Mouse (Mus musculus) granulocyte monocyte progenitor cell, adult 5-6 weeks (primary cell): Measurements from ENCODE around the gene Pnmal1. TPM values are rescaled to one million over a fixed set of nuclear protein-coding genes. Genes with fewer than 3 reads are reported as not detected.
A peak's percentile ranks its signal among the peaks of the same experiment; 100 is the strongest.

ENCODE experiments used
- ATAC-seq: replicated peaks from 2 replicates; pipeline ENCODE4 v1.8.0; 2016; ENCODE audit warnings: mild to moderate bottlenecking, moderate TSS enrichment, inconsistent platforms; ENCODE audit not compliant: poor library complexity, severe bottlenecking
- total RNA-seq, 2 experiments: library from RNA; stranded (forward) in 1 of 2; stranded (reverse) in 1 of 2; fragments of 200-712, 200-1000 nt in 1 of 2; fragments of >200 nt in 1 of 2; fragmentation: Nextera tagmentation in 1 of 2; gene quantifications; 2 replicates each; pipeline ENCODE4 v1.2.3; 2014 to 2017

Gene Pnmal1
- total RNA-seq, 2 experiments from 2014 or later: not detected

- peak; percentile 17; the same call in 1 of the 2 replicates for ATAC-seq
Measured at GRCm38 (mm10) chr7:16991681-16992450, 32.4 kb downstream of the Pnmal1 start.

- no peak for ATAC-seq
Measured at GRCm38 (mm10) chr7:16992451-16992807, 33.0 kb downstream of the Pnmal1 start, which contains the start of gene Ccdc8. TSS of gene Ccdc8 (plus strand) at chr7:16992708.

- ATAC-seq: peak; percentile 85
Measured at GRCm38 (mm10) chr7:16993651-16994399, 34.3 kb downstream of the Pnmal1 start.

- ATAC-seq: no peak
Measured at GRCm38 (mm10) chr7:16994400-16994799, 34.9 kb downstream of the Pnmal1 start.

GRCm38 (mm10) chr7:16995345-16995744 is 35.9 kb downstream of the Pnmal1 start:
- no peak for ATAC-seq

- ATAC-seq: no peak
Measured at GRCm38 (mm10) chr7:16999233-16999632, 39.8 kb downstream of the Pnmal1 start.

DNA sequence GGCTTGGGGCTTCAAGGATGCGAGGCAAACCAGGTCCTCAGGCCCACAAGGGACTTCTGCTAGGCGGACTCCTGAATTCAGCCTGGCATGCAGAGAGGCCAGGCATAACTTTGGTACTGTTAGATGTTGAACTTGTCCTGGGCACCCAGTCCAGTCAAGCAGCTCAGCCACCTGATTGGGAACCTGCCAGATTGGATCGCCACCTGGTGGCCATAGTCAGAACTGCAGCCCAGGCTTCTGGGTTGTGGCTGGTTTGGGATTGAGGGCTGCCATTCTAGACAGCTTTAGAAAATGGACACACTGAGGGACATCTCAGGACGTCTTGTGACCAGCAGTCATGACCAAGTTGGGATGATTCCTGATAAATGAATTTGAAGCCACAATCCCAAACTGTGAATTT is 40.2 kb downstream of the Pnmal1 start:
- peak; percentile 54 for ATAC-seq

- ATAC-seq: peak; percentile 78
Measured at GRCm38 (mm10) chr7:17002375-17003195, 43.1 kb downstream of the Pnmal1 start.

DNA sequence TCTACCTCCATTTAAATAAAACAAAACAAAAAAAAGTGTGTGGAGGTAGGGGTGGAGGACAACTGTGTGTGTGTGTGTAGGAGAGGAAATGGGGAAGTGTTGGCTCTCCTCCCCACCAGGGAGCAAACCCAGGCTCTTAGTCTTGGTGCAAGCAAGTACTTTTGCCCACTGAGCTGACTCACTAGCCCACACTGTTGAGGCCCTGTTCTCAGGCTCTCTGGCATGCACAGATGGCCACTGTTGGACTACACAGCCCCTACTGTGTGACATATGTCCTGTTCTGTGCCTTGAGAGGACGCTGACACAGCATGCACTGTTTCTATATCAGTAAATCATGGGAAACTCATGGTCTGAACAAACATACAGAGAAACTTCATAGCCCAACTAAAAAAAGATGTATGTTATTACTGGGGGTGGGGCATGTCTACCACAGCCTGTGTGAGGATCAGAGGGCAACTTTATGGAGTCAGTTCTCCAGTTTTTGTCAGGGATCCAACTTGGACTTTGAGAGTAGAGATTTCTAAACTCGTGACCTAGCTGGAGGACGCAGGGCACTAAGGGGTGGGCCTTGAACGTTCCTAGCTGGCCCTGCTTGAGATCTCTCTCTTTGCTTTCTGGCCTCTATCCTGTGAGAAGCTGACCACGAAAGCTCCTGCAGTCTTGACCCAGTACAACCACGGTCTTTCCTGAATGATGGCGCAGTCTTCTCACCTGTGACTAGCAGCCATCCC is 43.9 kb downstream of the Pnmal1 start:
- peak; percentile 43; the same call in 1 of the 2 replicates for ATAC-seq

- no peak for ATAC-seq
Measured at GRCm38 (mm10) chr7:17004716-17005115, 45.2 kb downstream of the Pnmal1 start.

DNA sequence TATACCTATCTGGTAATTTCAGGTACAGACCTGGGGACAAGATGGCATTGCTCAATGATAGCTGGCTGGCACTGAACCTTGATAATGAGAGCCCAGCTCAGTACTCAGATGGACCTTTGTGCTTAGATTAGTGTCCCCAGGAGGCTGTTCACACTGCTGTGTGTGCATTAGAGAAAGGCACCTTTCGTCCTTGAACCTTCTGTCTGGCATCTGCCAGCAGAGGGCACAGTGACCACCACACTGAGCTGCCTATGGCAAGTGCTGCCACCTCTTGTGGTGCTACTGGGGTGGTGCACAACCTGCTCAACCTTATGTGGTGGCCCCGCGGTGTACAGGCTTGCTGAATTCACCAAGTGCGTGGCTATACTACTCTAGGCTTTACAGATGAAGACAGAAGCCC is 47.8 kb downstream of the Pnmal1 start:
- peak; percentile 60 for ATAC-seq

GRCm38 (mm10) chr7:17009326-17010009 is 50.0 kb downstream of the Pnmal1 start:
- ATAC-seq: no peak

- ATAC-seq: peak; percentile 13; the same call in 1 of the 2 replicates
Measured at GRCm38 (mm10) chr7:17010010-17010347, 50.5 kb downstream of the Pnmal1 start.

DNA sequence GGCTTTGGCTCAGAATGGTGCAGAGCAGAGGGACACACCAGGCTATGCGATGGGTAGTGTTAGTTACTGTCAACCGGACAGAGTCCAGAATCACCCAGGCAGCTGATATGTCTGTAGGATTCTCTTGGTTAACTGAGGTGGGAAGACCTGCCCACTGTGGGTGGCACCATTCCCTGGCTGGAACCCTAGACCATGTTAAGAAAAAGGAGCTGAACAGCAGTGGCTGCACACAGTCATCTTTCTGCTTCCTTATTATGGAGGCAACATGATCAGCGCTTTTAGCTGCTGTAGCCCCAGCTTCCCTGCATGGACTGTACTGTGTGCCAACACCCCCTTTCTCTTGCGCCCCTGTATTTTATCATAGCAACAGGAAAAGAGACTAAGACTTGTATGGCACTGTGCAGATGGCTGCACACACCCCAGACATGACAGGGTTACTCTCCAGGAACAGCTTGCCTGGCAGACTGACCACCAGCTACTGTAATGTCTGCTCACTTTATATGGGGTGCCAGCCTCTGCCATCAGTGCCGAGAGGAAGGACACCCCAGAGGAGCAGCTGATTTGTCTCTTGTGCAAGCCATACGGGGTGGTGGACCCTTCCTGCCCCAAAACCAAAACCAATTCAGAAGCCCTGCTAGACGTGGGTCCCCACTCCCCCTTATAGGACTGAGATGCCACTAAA is 52.6 kb downstream of the Pnmal1 start:
- no peak for ATAC-seq

Other genes starting within 250 kb of the Pnmal1 start
- not detected in 2 replicates for gene Ceacam9, start 237.8 kb upstream of the Pnmal1 start, total RNA-seq (2014; fragmentation: Nextera tagmentation)
- gene Ceacam9, start 237.8 kb upstream of the Pnmal1 start, total RNA-seq (2017): not detected in 2 replicates
- 141 and 168 TPM in 2 replicates for gene Ap2s1, start 221.3 kb upstream of the Pnmal1 start, total RNA-seq (2014; fragmentation: Nextera tagmentation)
- 102 and 128 TPM in 2 replicates for gene Ap2s1, start 221.3 kb upstream of the Pnmal1 start, total RNA-seq (2017)
- gene Slc1a5, start 178.3 kb upstream of the Pnmal1 start, total RNA-seq (2014; fragmentation: Nextera tagmentation): 110 and 118 TPM in 2 replicates
- 46.4 and 47.2 TPM in 2 replicates for gene Slc1a5, start 178.3 kb upstream of the Pnmal1 start, total RNA-seq (2017)
- 36.8 and 50.4 TPM in 2 replicates for gene Strn4, start 143.8 kb upstream of the Pnmal1 start, total RNA-seq (2014; fragmentation: Nextera tagmentation)
- gene Strn4, start 143.8 kb upstream of the Pnmal1 start, total RNA-seq (2017): 47.0 and 63.5 TPM in 2 replicates
- gene Fkrp, start 142.9 kb upstream of the Pnmal1 start, total RNA-seq (2014; fragmentation: Nextera tagmentation): 8.1 and 10.5 TPM in 2 replicates
- gene Fkrp, start 142.9 kb upstream of the Pnmal1 start, total RNA-seq (2017): 9.3 and 11.0 TPM in 2 replicates
- gene Prkd2, start 116.8 kb upstream of the Pnmal1 start, total RNA-seq (2014; fragmentation: Nextera tagmentation): 9.6 and 14.6 TPM in 2 replicates
- gene Prkd2, start 116.8 kb upstream of the Pnmal1 start, total RNA-seq (2017): 3.4 and 11.9 TPM in 2 replicates
- gene Dact3, start 84.4 kb upstream of the Pnmal1 start, total RNA-seq (2014; fragmentation: Nextera tagmentation): not detected in 2 replicates
- gene Dact3, start 84.4 kb upstream of the Pnmal1 start, total RNA-seq (2017): 0.31 and 0.69 TPM in 2 replicates
- gene Gng8, start 67.9 kb upstream of the Pnmal1 start, total RNA-seq (2014; fragmentation: Nextera tagmentation): not detected in 2 replicates
- 0.26 and 0.62 TPM in 2 replicates for gene Gng8, start 67.9 kb upstream of the Pnmal1 start, total RNA-seq (2017)
- 1.1 and 1.2 TPM in 2 replicates for gene Ptgir, start 53.2 kb upstream of the Pnmal1 start, total RNA-seq (2014; fragmentation: Nextera tagmentation)
- gene Ptgir, start 53.2 kb upstream of the Pnmal1 start, total RNA-seq (2017): 2.2 and 2.6 TPM in 2 replicates
- 188 and 246 TPM in 2 replicates for gene Calm3, start 35.6 kb upstream of the Pnmal1 start, total RNA-seq (2014; fragmentation: Nextera tagmentation)
- gene Calm3, start 35.6 kb upstream of the Pnmal1 start, total RNA-seq (2017): 463 and 465 TPM in 2 replicates
- gene Pnmal2, start 15.0 kb upstream of the Pnmal1 start, total RNA-seq (2014; fragmentation: Nextera tagmentation): not detected in 2 replicates
- gene Pnmal2, start 15.0 kb upstream of the Pnmal1 start, total RNA-seq (2017): 0.04 TPM in 1 of 2 replicates, not detected in the other
- 0.09 TPM in 1 of 2 replicates, not detected in the other for gene Gm42372, start 23.4 kb downstream of the Pnmal1 start, total RNA-seq (2014; fragmentation: Nextera tagmentation)
- gene Gm42372, start 23.4 kb downstream of the Pnmal1 start, total RNA-seq (2017): 0.04 TPM in 1 of 2 replicates, not detected in the other
- gene Ccdc8, start 33.0 kb downstream of the Pnmal1 start, total RNA-seq (2014; fragmentation: Nextera tagmentation): 4.6 and 4.9 TPM in 2 replicates
- gene Ccdc8, start 33.0 kb downstream of the Pnmal1 start, total RNA-seq (2017): 4.8 and 6.5 TPM in 2 replicates
- gene Ppp5c, start 68.2 kb downstream of the Pnmal1 start, total RNA-seq (2014; fragmentation: Nextera tagmentation): 96.2 and 123 TPM in 2 replicates
- 81.0 and 89.8 TPM in 2 replicates for gene Ppp5c, start 68.2 kb downstream of the Pnmal1 start, total RNA-seq (2017)
- gene Hif3a, start 102.7 kb downstream of the Pnmal1 start, total RNA-seq (2014; fragmentation: Nextera tagmentation): 0.04 and 1.1 TPM in 2 replicates
- gene Hif3a, start 102.7 kb downstream of the Pnmal1 start, total RNA-seq (2017): 0.05 and 0.47 TPM in 2 replicates
- 0.15 and 0.49 TPM in 2 replicates for gene Psg16, start 114.4 kb downstream of the Pnmal1 start, total RNA-seq (2014; fragmentation: Nextera tagmentation)
- gene Psg16, start 114.4 kb downstream of the Pnmal1 start, total RNA-seq (2017): 0.22 and 0.41 TPM in 2 replicates
- not detected in 2 replicates for gene Ceacam3, start 190.6 kb downstream of the Pnmal1 start, total RNA-seq (2014; fragmentation: Nextera tagmentation)
- gene Ceacam3, start 190.6 kb downstream of the Pnmal1 start, total RNA-seq (2017): not detected in 2 replicates
- gene Psg29, start 243.8 kb downstream of the Pnmal1 start, total RNA-seq (2014; fragmentation: Nextera tagmentation): not detected in 2 replicates
- gene Psg29, start 243.8 kb downstream of the Pnmal1 start, total RNA-seq (2017): not detected in 2 replicates